Mouse (Mus musculus): ENCODE results near the gene Lpin1. TPM values are rescaled to one million over a fixed set of nuclear protein-coding genes. Genes with fewer than 3 reads are reported as not detected.

The Lpin1 gene
- total and polyA plus RNA-seq, 2 experiments from 2014 or later: 8.4 to 15.4 TPM

GRCm38 (mm10) chr12:16504244-16504643 is 106.5 kb downstream of the Lpin1 start:
- no peak for DNase-seq
- 0 out of 2 replicates have a peak, but pooled peaks have one; percentile 5 for TF ChIP-seq CTCF (IDR thresholded peaks at IDR 0.05; ENCODE audit: low read depth)
- no peak for ATAC-seq
- H3K4me2 ChIP-seq (ENCODE audit: low read depth): no peak overlapping the region
- no peaks in the 10 kb centered on the region for H3K27me3 ChIP-seq (ENCODE audit: insufficient read depth, low read length)
- H3K9me3 ChIP-seq (ENCODE audit: low read length): peaks cover 7% of the 10 kb centered on the region; the same call in 1 of the 2 replicates
- no peak overlapping the region for H3K9ac ChIP-seq
- no peak overlapping the region for H3K27ac ChIP-seq (ENCODE audit: low read depth, low read length)
- H3K4me1 ChIP-seq (ENCODE audit: insufficient read depth): no peaks in the 10 kb centered on the region; the same call in 1 of the 2 replicates
- no peaks in the 10 kb centered on the region for H3K36me3 ChIP-seq (ENCODE audit: insufficient read depth)
- 85% methylated on average over 3 of the region's 3 CpGs for WGBS
- H3K4me3 ChIP-seq (ENCODE audit: low read depth, low read length): no peak overlapping the region

DNA sequence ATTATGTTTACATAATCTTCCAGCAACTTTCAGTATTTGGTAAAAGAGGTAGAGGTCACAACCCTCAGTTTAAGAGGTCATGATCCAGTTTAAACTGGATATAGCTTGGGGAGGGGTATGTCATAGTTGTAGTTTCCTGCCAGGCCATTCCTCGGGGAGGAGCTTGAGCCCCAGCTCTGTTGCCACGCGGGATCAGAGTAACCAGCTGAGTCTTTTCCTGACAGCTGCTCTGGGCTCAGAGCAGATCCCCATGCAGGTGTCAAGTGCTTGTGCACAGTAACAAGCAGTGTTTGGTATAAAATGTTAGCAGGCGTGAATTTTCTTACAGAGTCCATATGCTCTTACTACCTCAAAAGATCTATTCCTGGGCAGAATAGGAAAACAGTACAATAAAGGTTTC is 112.8 kb downstream of the Lpin1 start:
- Histone ChIP-seq H3K9me3 (ENCODE audit: low read length) (peaks cover 7% of the 10 kb centered on the region; the same call in 1 of the 2 replicates), H3K4me2 (ENCODE audit: low read depth) (no peak overlapping the region), H3K36me3 (ENCODE audit: insufficient read depth) (no peaks in the 10 kb centered on the region), H3K4me1 (ENCODE audit: insufficient read depth) (no peaks in the 10 kb centered on the region), H3K27me3 (ENCODE audit: insufficient read depth, low read length) (no peaks in the 10 kb centered on the region), H3K4me3 (ENCODE audit: low read depth, low read length) (no peak overlapping the region), H3K9ac (no peak overlapping the region), H3K27ac (ENCODE audit: low read depth, low read length) (no peak overlapping the region)
- WGBS: 41% methylated on average over 4 of the region's 4 CpGs
- TF ChIP-seq CTCF (IDR thresholded peaks at IDR 0.05; ENCODE audit: low read depth): no peak
- DNase-seq: no peak
- no peak for ATAC-seq

DNA sequence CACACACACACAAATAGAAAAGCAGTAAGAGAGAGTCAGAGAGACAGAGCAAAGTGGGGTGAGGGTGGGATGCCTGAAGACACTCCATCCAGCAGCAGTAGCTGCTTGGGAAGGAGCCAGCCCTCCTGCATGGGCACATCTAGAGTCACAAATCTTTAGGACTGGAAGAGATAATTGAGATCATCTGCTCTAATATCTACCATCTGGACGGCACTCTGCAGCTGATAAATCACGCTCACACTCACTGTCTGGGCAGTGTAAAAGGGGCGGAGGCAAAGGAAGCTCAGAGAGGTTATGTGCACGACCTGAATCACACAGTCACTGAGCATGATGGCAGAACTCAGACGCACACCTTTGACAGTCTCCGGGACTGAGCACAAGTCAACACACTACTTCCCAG is 118.1 kb downstream of the Lpin1 start:
- Histone ChIP-seq H3K9ac (no peak overlapping the region), H3K27me3 (ENCODE audit: insufficient read depth, low read length) (no peaks in the 10 kb centered on the region), H3K9me3 (ENCODE audit: low read length) (no peaks in the 10 kb centered on the region), H3K4me3 (ENCODE audit: low read depth, low read length) (no peak overlapping the region), H3K4me1 (ENCODE audit: insufficient read depth) (no peaks in the 10 kb centered on the region), H3K36me3 (ENCODE audit: insufficient read depth) (no peaks in the 10 kb centered on the region), H3K4me2 (ENCODE audit: low read depth) (no peak overlapping the region), H3K27ac (ENCODE audit: low read depth, low read length) (no peak overlapping the region)
- ATAC-seq (no peak), DNase-seq (no peak)
- WGBS: 88% methylated on average over 6 of the region's 6 CpGs
- TF ChIP-seq CTCF (IDR thresholded peaks at IDR 0.05; ENCODE audit: low read depth): no peak

- Histone ChIP-seq H3K27ac (ENCODE audit: low read depth, low read length) (no peak overlapping the region), H3K4me1 (ENCODE audit: insufficient read depth) (no peaks in the 10 kb centered on the region), H3K36me3 (ENCODE audit: insufficient read depth) (no peaks in the 10 kb centered on the region), H3K4me3 (ENCODE audit: low read depth, low read length) (no peak overlapping the region), H3K4me2 (ENCODE audit: low read depth) (no peak overlapping the region), H3K27me3 (ENCODE audit: insufficient read depth, low read length) (no peaks in the 10 kb centered on the region), H3K9me3 (ENCODE audit: low read length) (no peaks in the 10 kb centered on the region), H3K9ac (no peak overlapping the region)
- ATAC-seq (no peak), DNase-seq (no peak)
- TF ChIP-seq CTCF (IDR thresholded peaks at IDR 0.05; ENCODE audit: low read depth): no peak
Measured at GRCm38 (mm10) chr12:16488899-16489298, 121.9 kb downstream of the Lpin1 start.

GRCm38 (mm10) chr12:16487453-16487852 is 123.3 kb downstream of the Lpin1 start:
- Histone ChIP-seq H3K27me3 (ENCODE audit: insufficient read depth, low read length) (no peaks in the 10 kb centered on the region), H3K4me1 (ENCODE audit: insufficient read depth) (no peaks in the 10 kb centered on the region), H3K4me3 (ENCODE audit: low read depth, low read length) (no peak overlapping the region), H3K36me3 (ENCODE audit: insufficient read depth) (no peaks in the 10 kb centered on the region), H3K9ac (no peak overlapping the region), H3K9me3 (ENCODE audit: low read length) (no peaks in the 10 kb centered on the region), H3K27ac (ENCODE audit: low read depth, low read length) (no peak overlapping the region), H3K4me2 (ENCODE audit: low read depth) (no peak overlapping the region)
- WGBS: 64% methylated on average over 2 of the region's 2 CpGs
- no peak for TF ChIP-seq CTCF (IDR thresholded peaks at IDR 0.05; ENCODE audit: low read depth)
- no peak for ATAC-seq
- no peak for DNase-seq

Other genes with a start within 250 kb of the Lpin1 start
- gene Ntsr2, start 42.4 kb upstream of the Lpin1 start, total RNA-seq (2014; rRNA removed): 4.5 and 7.1 TPM in 2 replicates
- gene Ntsr2, start 42.4 kb upstream of the Lpin1 start, polyA plus RNA-seq (2015; fragmentation: Nextera tagmentation; extraction: Ambion mirVana): 4.9 and 8.7 TPM in 2 replicates
- gene Greb1, start 189.9 kb upstream of the Lpin1 start, total RNA-seq (2014; rRNA removed): 0.48 and 1.6 TPM in 2 replicates
- gene Greb1, start 189.9 kb upstream of the Lpin1 start, polyA plus RNA-seq (2015; fragmentation: Nextera tagmentation; extraction: Ambion mirVana): 0.15 and 0.25 TPM in 2 replicates
- 18.9 and 26.4 TPM in 2 replicates for gene E2f6, start 200.0 kb upstream of the Lpin1 start, total RNA-seq (2014; rRNA removed)
- gene E2f6, start 200.0 kb upstream of the Lpin1 start, polyA plus RNA-seq (2015; fragmentation: Nextera tagmentation; extraction: Ambion mirVana): 12.2 and 15.4 TPM in 2 replicates

All from forebrain, postnatal 0 days (tissue).